Mouse (Mus musculus): ENCODE measurements around the gene C2cd5. TPM values are rescaled to one million over a fixed set of nuclear protein-coding genes. Genes with fewer than 3 reads are reported as not detected.

Gene C2cd5
- total and polyA plus RNA-seq, 2 experiments from 2014 or later, result 22.9 to 41.4 TPM

GRCm38 (mm10) chr6:142998221-142998999, 101.5 kb downstream of the C2cd5 start:
- Histone ChIP-seq H3K27ac (ENCODE audit: low read depth, low read length) (no peak overlapping the region), H3K36me3 (ENCODE audit: insufficient read depth, low read length) (no peaks in the 10 kb centered on the region), H3K4me2 (ENCODE audit: low read depth, low read length, poor library complexity, severe bottlenecking) (no peak overlapping the region), H3K9me3 (ENCODE audit: low read length) (no peaks in the 10 kb centered on the region), H3K4me3 (ENCODE audit: low read depth, low read length) (no peak overlapping the region), H3K4me1 (ENCODE audit: insufficient read depth, low read length) (no peaks in the 10 kb centered on the region), H3K27me3 (ENCODE audit: insufficient read depth, low read length) (no peaks in the 10 kb centered on the region), H3K9ac (replicated peaks; ENCODE audit: low read length, poor library complexity, severe bottlenecking) (no peak overlapping the region)
- 67% methylated on average over 12 of the region's 12 CpGs for WGBS
- no peak for TF ChIP-seq CTCF (IDR thresholded peaks at IDR 0.05)
- no peak for ATAC-seq (ENCODE audit: low FRiP score)
- DNase-seq (ENCODE audit: low spot score), result no peak

- TF ChIP-seq CTCF (IDR thresholded peaks at IDR 0.05), result no peak
- no peak overlapping the region for H3K27ac ChIP-seq (ENCODE audit: low read depth, low read length)
- WGBS, result 79% methylated on average over 3 of the region's 3 CpGs
- no peaks in the 10 kb centered on the region for H3K36me3 ChIP-seq (ENCODE audit: insufficient read depth, low read length)
- DNase-seq (ENCODE audit: low spot score) (no peak), ATAC-seq (ENCODE audit: low FRiP score) (no peak)
- H3K27me3 ChIP-seq (ENCODE audit: insufficient read depth, low read length), result no peaks in the 10 kb centered on the region
- no peaks in the 10 kb centered on the region for H3K4me1 ChIP-seq (ENCODE audit: insufficient read depth, low read length)
- H3K9me3 ChIP-seq (ENCODE audit: low read length), result no peaks in the 10 kb centered on the region
- H3K4me3 ChIP-seq (ENCODE audit: low read depth, low read length), result no peak overlapping the region
- no peak overlapping the region for H3K4me2 ChIP-seq (ENCODE audit: low read depth, low read length, poor library complexity, severe bottlenecking)
- H3K9ac ChIP-seq (replicated peaks; ENCODE audit: low read length, poor library complexity, severe bottlenecking), result no peak overlapping the region
Measured at GRCm38 (mm10) chr6:142996887-142997286, 103.1 kb downstream of the C2cd5 start.

GRCm38 (mm10) chr6:142995567-142995966, 104.4 kb downstream of the C2cd5 start:
- DNase-seq (ENCODE audit: low spot score), result no peak
- no peaks in the 10 kb centered on the region for H3K9me3 ChIP-seq (ENCODE audit: low read length)

GRCm38 (mm10) chr6:142994821-142995220, 105.1 kb downstream of the C2cd5 start:
- H3K4me3 ChIP-seq (ENCODE audit: low read depth, low read length), result no peak overlapping the region
- ATAC-seq (ENCODE audit: low FRiP score) (no peak), DNase-seq (ENCODE audit: low spot score) (no peak)
- no peaks in the 10 kb centered on the region for H3K9me3 ChIP-seq (ENCODE audit: low read length)
- H3K36me3 ChIP-seq (ENCODE audit: insufficient read depth, low read length), result no peaks in the 10 kb centered on the region
- no peak overlapping the region for H3K27ac ChIP-seq (ENCODE audit: low read depth, low read length)
- no peak for TF ChIP-seq CTCF (IDR thresholded peaks at IDR 0.05)
- H3K4me2 ChIP-seq (ENCODE audit: low read depth, low read length, poor library complexity, severe bottlenecking), result no peak overlapping the region
- H3K27me3 ChIP-seq (ENCODE audit: insufficient read depth, low read length), result no peaks in the 10 kb centered on the region
- WGBS, result 52% methylated on average over 7 of the region's 7 CpGs
- no peak overlapping the region for H3K9ac ChIP-seq (replicated peaks; ENCODE audit: low read length, poor library complexity, severe bottlenecking)
- no peaks in the 10 kb centered on the region for H3K4me1 ChIP-seq (ENCODE audit: insufficient read depth, low read length)

More at GRCm38 (mm10) chr6:142995567-142995966, 104.4 kb downstream of the C2cd5 start:
- TF ChIP-seq CTCF (IDR thresholded peaks at IDR 0.05), result no peak
- Histone ChIP-seq H3K4me2 (ENCODE audit: low read depth, low read length, poor library complexity, severe bottlenecking) (no peak overlapping the region), H3K4me3 (ENCODE audit: low read depth, low read length) (no peak overlapping the region), H3K36me3 (ENCODE audit: insufficient read depth, low read length) (no peaks in the 10 kb centered on the region), H3K27ac (ENCODE audit: low read depth, low read length) (no peak overlapping the region), H3K9ac (replicated peaks; ENCODE audit: low read length, poor library complexity, severe bottlenecking) (no peak overlapping the region), H3K4me1 (ENCODE audit: insufficient read depth, low read length) (no peaks in the 10 kb centered on the region), H3K27me3 (ENCODE audit: insufficient read depth, low read length) (no peaks in the 10 kb centered on the region)
- WGBS, result 63% methylated on average over 5 of the region's 5 CpGs
- ATAC-seq (ENCODE audit: low FRiP score), result no peak

DNA sequence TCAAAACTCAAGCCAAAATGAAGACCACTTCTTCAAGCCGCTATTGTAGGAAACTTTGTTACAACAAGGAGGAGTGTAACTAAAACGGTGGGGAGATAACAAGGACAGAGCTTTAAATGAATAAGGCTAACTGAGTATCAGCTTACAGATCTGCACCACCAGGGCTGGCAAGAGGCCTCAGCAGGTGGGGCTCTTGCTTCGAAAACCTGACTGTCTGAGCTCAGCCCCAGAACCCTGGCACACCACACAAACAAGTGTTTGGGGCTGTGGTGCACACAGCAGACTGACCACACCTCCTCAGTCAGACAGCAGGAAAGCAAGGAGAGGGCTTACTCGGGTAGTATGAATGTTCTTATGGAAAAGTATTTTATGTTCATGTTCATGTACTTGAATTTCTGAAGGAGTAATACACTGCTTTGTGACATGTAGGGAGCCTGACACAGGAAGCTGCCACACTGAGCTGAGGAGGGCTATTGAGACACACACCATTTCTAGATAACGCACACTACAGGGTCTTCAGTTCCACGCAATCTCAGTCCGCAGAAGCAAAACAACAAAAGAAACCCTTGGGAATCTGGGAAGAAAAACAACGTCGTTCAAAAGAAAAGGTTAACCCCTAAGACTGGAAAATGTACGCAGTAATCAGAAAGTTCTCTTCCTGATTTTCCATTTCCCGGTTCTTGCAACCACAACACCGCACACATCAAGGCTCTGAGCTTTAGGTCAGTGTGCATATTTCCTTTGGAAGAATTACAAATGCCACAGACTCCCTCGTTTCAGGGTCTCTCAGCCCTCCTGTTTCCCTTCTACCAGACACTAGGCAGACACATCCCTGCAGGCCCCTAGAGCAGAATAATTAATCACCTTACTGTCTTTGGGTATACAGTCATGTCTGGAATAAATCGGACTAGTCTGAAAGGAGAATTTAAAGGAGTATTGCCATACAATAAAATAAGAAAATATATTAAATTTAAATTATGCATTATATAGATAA, 105.9 kb downstream of the C2cd5 start:
- Histone ChIP-seq H3K4me1 (ENCODE audit: insufficient read depth, low read length) (no peaks in the 10 kb centered on the region), H3K4me3 (ENCODE audit: low read depth, low read length) (no peak overlapping the region), H3K36me3 (ENCODE audit: insufficient read depth, low read length) (no peaks in the 10 kb centered on the region), H3K27ac (ENCODE audit: low read depth, low read length) (no peak overlapping the region), H3K4me2 (ENCODE audit: low read depth, low read length, poor library complexity, severe bottlenecking) (no peak overlapping the region), H3K27me3 (ENCODE audit: insufficient read depth, low read length) (no peaks in the 10 kb centered on the region), H3K9ac (replicated peaks; ENCODE audit: low read length, poor library complexity, severe bottlenecking) (no peak overlapping the region), H3K9me3 (ENCODE audit: low read length) (no peaks in the 10 kb centered on the region)
- TF ChIP-seq CTCF (IDR thresholded peaks at IDR 0.05), result no peak
- 27% methylated on average over 14 of the region's 14 CpGs for WGBS
- ATAC-seq (ENCODE audit: low FRiP score), result no peak
- DNase-seq (ENCODE audit: low spot score), result no peak

All from midbrain, postnatal 0 days (tissue).